Mouse (Mus musculus) thymus, postnatal 4 days (tissue): ENCODE data around the gene Tomm7.
A peak's percentile ranks its signal among the peaks of the same experiment; 100 is the strongest.
"Not testable (repeated sequence)": the region's sequence is repeated elsewhere in the genome, so short reads cannot be mapped to it uniquely, and the experiment has no call there.

Source experiments
- DNase-seq: peaks from one replicate; pipeline ENCODE4 v3.0.0; 2021

Tomm7 gene

DNA sequence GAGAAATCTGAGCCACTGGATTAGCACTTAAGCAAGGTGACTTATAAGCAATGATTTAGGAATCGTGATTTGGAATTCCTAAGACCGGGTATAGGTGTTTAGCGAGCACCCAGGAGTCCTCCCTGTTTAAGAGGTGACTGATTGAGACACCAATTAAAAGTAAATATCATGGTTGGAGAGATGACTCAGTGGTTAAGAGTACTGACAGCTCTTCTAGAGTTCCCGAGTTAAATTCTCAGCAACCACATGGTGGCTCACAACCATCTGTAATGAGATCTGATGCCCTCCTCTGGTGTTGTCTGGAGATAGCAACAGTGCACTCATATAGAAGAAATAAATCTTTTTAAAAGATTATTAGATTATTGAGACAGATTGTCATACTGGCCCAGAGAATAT lies 7.2 kb upstream of the Tomm7 start:
- DNase-seq, result not testable (repeated sequence)

DNA sequence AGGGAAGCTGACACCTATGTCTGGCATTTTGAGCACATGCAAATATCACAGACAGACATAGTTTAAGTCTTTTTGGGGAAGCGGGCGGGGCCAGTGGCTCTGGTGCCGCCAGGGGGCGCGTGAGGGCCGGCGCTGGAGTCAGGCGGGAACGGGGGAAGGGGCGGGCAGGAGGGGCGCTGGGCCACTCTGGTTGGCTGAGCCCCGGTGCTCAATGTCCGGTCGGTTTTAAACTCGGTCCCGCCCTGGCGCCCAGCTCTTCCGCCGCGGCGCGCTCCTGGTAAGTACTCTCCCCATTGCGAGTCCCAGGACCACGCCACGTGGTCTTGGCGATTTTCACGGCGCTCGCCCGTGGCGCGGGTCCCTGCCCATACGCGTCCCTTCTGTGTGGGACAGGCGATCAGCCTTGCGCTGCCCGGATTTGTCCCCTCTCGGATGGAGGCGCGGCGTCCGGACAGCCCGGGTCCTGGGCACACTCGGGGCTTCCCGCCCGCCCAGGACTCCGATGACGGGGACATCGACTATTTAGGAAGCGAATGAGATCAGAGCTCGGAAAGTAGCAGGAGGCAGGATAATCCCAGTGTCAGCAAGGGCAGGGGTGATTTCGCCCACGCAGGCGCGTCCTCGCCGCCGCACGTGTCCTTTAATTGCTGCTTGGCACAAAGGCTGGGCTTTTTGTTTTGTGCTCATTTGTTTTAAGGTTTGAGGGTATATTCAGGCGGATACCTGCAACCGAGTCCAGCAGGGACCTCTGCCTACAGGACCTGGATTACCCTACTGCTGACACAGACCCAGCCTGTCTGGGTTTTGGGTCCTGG lies 6.6 kb upstream of the Tomm7 start:
- DNase-seq, result peak; percentile 98

DNA sequence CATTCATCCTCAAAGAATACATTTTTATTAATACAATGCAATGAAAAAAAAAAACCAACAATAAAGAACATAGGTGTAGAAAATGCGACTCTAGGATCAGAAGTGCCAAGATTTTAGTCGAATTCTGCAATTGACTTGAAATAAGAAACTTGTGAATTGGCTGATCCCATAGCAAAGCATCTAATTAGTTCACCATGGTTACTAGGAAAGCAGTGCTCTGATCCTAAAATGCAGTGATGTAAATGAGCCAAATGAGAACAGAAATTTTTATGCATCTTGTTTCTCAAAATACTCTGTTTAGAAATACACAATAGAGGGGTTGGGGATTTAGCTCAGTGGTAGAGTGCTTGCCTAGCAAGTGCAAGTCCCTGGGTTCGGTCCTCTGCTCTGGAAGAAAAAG lies 1.2 kb upstream of the Tomm7 start:
- no peak for DNase-seq

DNA sequence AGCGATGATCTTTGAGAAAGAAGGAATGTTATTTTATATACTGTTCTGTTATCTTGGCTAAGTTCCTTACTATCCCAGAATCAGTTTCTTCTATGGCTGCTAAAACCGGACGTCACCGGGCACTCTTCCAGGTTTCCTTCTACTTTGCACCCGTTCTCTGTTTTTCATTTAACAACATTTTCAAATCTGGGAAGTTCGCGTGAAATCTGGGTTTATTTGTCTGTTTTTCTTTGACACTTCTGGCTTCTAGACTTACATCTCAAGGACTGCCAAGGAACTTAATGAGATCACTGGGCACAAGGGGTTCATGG lies 525 bp upstream of the Tomm7 start:
- no peak for DNase-seq

DNA sequence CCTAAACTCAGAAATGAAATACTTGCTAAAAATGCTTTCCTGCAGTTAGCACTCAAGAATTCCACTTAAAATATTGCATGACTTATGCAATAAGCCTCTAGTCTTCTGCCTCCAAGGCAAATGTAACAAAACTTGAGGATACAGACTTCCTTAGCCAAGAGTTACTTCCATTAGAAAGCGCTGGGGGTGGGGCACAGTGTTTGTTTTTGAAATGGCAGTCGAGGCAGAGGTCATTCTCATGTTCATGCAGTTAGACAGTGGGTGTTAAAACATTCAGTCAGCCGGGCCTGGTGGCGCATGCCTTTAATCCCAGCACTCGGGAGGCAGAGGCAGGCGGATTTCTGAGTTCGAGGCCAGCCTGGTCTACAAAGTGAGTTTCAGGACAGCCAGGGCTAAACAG lies 5.8 kb downstream of the Tomm7 start:
- no peak for DNase-seq

DNA sequence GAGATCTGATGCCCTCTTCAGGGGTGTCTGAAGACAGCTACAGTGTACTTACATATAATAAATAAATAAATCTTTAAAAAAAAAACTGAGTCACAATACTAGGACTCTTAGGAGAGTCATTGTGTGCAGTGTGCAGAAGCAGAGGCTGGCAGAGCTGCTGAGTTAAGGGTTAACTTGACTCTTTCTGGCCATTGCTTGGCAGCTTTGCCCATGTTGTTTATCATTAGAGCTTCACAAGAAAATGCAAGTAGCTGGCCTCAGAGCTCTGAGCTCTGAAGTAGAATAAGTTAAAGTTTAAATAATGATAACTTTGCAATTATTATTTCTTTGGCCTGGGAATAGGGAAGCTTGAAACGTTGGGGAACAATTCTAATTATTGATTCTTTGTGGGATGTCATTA lies 8.3 kb downstream of the Tomm7 start:
- DNase-seq, result not testable (repeated sequence)

DNA sequence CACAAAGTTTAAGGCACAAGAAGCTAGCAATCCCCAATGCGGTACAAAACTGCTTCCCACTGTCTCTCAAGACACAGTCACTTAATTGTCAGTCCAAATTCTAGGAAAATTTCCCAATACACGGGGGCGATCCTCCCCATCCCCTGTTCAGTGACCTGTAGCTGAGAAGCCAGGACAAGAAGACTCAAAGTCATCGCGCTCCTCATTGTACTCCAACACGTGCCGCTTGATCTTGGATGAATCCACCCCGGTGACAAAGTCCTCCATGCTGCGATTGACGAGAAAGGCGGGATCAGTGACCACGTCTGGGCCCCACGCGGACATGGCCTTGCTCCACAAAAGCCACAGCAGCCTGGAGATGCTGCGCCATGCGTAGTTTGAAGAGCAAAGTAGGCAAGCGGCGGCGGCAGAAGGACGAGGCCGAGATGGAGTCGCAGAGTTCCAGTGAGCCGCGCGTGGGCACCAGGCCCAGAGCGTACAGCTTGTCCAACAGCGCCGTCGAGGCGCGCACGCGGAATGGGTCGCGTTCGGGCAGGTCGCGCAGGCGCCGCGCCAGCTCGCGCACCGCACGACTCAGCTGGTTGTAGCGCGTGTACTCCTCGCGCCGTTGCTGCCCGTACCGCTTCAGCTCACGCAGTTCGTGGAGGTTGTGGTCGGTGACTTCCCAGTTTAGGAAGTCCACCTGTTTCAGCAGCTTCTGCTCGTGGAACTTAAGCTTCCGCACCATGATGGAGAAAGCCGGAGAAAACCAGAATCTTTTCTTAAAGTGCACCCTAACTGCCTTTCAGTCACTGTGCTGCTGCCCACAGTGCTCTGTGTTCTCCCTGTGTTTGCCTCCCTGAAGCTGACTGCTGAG lies 12.8 kb downstream of the Tomm7 start:
- peak; percentile 34 for DNase-seq

DNA sequence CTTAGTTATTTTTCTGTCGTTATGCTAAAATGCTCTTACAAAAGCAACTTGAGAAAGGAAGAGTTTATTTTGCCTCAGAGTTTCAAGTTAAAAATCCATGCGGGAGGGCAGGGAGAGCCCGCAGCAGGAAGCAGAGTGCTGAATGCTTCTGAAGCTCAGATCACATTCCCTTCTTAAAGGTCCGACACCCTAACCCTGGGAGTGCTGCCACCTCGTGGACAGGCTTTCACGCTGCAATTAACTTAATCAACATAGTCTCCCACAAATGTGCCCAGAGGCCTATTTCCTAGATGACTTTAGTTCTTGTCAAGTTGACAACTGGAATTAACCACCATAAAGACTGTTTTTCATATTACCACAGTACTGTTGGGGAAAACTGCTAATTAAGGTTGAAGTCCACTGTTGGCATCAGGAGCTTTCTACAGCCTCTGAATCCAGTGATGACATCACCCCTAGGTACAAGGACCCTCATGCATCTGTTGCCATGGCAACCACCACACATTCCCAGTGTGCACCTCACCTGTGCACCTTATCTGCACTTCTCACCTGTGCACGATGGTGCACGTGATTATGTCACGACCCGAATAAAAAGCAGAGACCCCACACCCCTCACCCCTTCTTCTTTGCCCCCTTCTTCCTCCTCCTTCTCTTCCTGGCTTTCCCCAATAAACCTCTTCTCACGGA lies 17.5 kb downstream of the Tomm7 start:
- DNase-seq, result peak; percentile 90

DNA sequence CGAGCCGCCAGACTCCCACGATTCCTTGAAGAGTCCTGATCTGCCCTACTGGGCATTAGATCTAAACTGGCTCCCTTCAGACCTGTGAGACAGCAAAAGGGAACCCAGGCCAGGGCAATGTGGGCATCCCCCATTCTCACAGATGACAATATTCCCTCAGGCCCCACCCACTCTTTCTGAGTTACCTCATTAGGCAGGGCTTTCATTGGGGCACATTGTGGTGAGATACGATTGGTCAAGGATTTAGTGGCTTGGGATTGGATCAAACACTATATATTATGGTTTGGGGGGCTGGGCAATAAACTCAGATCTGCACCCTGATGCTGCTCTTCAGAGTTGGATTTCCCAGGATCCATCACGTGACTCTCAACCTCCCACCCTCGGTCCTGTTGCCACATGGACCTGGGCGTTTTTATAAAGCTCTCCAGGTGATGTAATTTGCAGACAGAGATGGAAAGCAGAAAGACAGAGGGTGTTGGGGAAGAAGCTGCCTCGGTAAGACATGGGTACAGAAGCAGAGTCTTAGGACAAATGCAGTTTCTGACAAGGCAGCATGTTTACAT lies 19.7 kb downstream of the Tomm7 start:
- DNase-seq, result no peak

DNA sequence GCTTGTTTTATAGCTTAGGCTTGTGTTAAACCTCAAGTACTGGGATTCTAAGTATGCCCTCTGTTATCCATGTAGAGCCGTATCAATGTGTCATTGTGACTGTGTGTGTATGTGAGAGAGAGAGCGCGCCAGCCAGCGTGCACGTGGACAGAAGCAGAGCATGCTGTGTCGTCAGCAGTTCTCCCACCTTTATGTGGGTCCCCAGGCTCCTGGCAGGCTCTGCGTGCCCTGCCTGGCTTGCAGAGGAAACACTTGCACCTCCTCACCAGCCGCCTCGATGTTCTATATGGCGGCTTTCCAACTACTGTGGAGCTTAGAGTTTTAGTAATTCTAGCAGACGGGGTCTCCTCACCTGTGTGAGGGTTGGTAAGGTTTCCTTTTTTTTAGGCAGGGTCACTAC lies 21.7 kb downstream of the Tomm7 start:
- DNase-seq, result no peak

DNA sequence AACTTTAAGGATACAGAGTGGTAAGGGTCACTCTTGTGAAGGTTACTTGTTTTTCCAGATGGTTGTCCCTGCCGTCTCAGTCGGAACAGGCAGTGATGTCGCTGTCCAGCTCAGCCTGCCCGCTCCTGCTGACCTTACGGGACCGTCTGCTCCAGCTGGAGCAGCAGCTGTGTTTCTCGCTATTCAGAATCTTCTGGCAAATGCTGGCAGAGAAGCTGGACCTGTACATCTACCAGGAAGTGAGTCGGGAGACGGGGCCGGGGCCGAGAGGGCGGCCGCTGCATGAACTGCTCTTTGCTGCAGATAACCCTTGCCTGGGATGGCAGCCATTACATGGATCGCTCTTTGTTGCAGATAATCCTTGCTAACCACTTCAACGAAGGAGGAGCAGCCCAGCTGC lies 27.3 kb downstream of the Tomm7 start:
- DNase-seq, result no peak

DNA sequence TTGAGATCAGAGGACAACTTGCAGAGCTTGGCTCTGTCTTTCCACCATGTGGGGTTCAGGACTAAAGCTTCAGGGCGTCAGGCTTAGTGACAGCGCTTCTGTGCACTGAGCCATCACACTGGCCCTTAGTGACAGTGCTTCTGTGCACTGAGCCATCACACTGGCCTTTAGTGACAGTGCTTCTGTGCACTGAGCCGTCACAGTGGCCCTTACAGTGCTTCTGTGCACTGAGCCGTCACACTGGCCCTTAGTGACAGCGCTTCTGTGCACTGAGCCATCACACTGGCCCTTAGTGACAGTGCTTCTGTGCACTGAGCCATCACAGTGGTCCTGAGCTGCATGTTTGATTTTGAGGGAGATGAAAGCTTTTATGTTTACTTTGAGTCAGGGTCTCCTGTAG lies 29.1 kb downstream of the Tomm7 start:
- DNase-seq, result no peak

DNA sequence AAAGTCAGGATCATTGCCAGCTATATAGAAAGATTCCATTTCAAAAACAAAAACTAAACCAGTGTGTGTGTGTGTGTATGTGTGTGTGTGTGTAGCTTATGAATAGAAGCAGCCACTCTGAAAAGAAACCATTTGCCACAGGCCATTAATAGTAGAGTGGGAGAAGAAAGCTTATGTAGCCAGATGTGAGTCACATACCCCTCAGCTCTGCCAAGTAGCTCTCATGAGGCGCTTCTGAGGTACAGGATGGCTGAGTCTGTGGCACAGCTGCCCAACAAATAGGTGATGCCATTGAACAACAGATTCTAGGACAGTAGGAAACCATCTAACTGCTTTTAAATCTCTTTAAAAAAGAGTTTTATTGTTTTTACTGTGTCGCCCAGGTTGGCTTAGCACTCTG lies 51.2 kb downstream of the Tomm7 start:
- no peak for DNase-seq

DNA sequence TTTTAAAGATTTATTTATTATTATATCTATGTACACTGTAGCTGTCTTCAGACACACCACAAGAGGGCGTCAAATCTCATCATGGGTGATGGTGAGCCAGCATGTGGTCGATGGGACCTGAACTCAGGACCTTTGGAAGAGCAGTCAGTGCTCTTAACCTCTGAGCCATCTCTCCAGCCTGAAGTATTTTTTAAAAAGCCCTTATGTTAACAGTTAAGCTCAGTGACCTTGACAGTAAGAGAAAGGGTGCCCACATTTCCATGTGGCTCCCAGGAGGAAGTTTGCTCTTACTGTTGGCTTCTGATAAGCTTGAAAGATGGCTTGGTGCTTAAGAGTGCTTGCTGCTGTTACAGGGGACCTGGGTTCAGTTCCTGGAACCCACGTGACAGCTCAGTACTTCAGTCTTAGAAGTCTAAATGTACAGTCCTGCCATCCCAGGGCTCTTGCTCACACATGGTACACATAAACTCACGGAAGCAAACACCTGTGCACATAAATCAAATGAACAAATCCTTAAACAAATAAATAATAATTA lies 54.8 kb downstream of the Tomm7 start:
- DNase-seq, result no peak
